Comparison of ENCODE assay signal across 8 mouse cellular contexts in genomic region chr17:15208030-15208807, GRCm38 (mm10).
DNase-seq lines count a peak whose midpoint lies in the region; ATAC-seq lines count a peak whose summit lies in the region.

No protein-coding gene starts in this region.

- H3K27me3 ChIP-seq in limb, embryonic 10.5 days (ENCODE audit: low read depth, poor library complexity, severe bottlenecking): no peaks in the 10 kb centered on the region
- H3K27me3 ChIP-seq in midbrain, embryonic 14.5 days (ENCODE audit: control insufficient read depth, insufficient read depth, low read length): no peaks in the 10 kb centered on the region

- WGBS in limb, embryonic 10.5 days: 7% methylated on average over 19 of the region's 19 CpGs
- WGBS in midbrain, embryonic 14.5 days: under 1% methylated on average over 19 of the region's 19 CpGs

- peak; percentile 84 for ATAC-seq in midbrain, embryonic 14.5 days (ENCODE audit: low FRiP score, low TSS enrichment)

- no peaks in the 10 kb centered on the region for H3K36me3 ChIP-seq in limb, embryonic 10.5 days
- H3K36me3 ChIP-seq in midbrain, embryonic 14.5 days (ENCODE audit: control insufficient read depth, insufficient read depth, low read length): no peaks in the 10 kb centered on the region

- no peaks in the 10 kb centered on the region for H3K9me3 ChIP-seq in limb, embryonic 10.5 days (replicated peaks)
- H3K9me3 ChIP-seq in midbrain, embryonic 14.5 days (ENCODE audit: control insufficient read depth, low read length): no peaks in the 10 kb centered on the region

- peak overlapping the region; percentile 60 for H3K9ac ChIP-seq in midbrain, embryonic 14.5 days (replicated peaks; ENCODE audit: low read length)

- H3K27ac ChIP-seq in limb, embryonic 10.5 days: peak overlapping the region; percentile 77
- H3K27ac ChIP-seq in midbrain, embryonic 14.5 days (replicated peaks; ENCODE audit: low read depth, low read length): peak overlapping the region; percentile 86

- DNase-seq in adrenal gland, adult (ENCODE audit: inconsistent age in 2 of 2, low spot score in 1 of 2): peak; percentile 35 to 75
- no peak for DNase-seq in adrenal gland, adult 8-10 months
- DNase-seq in cerebellum, adult 9-11 months: peak; percentile 59
- peak; percentile 52 to 65 for DNase-seq in frontal cortex, postnatal 10 days (ENCODE audit: low spot score in 2 of 2)
- DNase-seq in kidney, adult 9 months: peak; percentile 22
- DNase-seq in limb, embryonic 10.5 days (ENCODE audit: low spot score): peak; percentile 68
- DNase-seq in midbrain, embryonic 14.5 days: peak; percentile 91
- peak; percentile 85 for DNase-seq in testis, postnatal 10 days (ENCODE audit: low spot score)

- peak overlapping the region; percentile 48 for H3K4me3 ChIP-seq in limb, embryonic 10.5 days
- peak overlapping the region; percentile 30 for H3K4me3 ChIP-seq in midbrain, embryonic 14.5 days (replicated peaks; ENCODE audit: low read depth, low read length)

- peak overlapping the region; percentile 69 for H3K4me2 ChIP-seq in midbrain, embryonic 14.5 days (ENCODE audit: low read length)

- H3K4me1 ChIP-seq in limb, embryonic 10.5 days: peaks cover 21% of the 10 kb centered on the region
- peaks cover 12% of the 10 kb centered on the region for H3K4me1 ChIP-seq in midbrain, embryonic 14.5 days (ENCODE audit: control insufficient read depth, insufficient read depth, low read length)
